Mouse (Mus musculus) lung, postnatal 0 days (tissue): ENCODE results near the gene Itln1. TPM values are rescaled to one million over a fixed set of nuclear protein-coding genes. Genes with fewer than 3 reads are reported as not detected.
"Not testable (repeated sequence)": the region's sequence is repeated elsewhere in the genome, so short reads cannot be mapped to it uniquely, and the experiment has no call there.

ENCODE experiments used
- ATAC-seq: fragments of 200-750 bp; cut with Nextera tagmentation; 2 replicates; pipeline ENCODE4 v1.8.0; 2017; ENCODE audit warnings: moderate library complexity
- DNase-seq: peaks from one replicate; pipeline ENCODE4 v3.0.0-alpha.2; 2016; ENCODE audit warnings: low spot score
- H3K27ac ChIP-seq: fragments of 300-500 bp; sonication (generic); 2 replicates; pipeline ENCODE4 v1.5.1; 2014; ENCODE audit warnings: antibody characterized with exemption, mild to moderate bottlenecking, low read length, mixed read lengths
- H3K27me3 ChIP-seq: fragments of 300-500 bp; sonication (generic); replicated peaks from 2 replicates; pipeline ENCODE4 v1.6.1; 2014; ENCODE audit warnings: low read length, mixed read lengths; ENCODE audit not compliant: insufficient read depth
- H3K36me3 ChIP-seq: fragments of 300-500 bp; sonication (generic); 2 replicates; pipeline ENCODE4 v1.6.1; 2014; ENCODE audit warnings: low read length, mixed read lengths; ENCODE audit not compliant: insufficient read depth
- H3K4me1 ChIP-seq: fragments of 300-500 bp; sonication (generic); 2 replicates; pipeline ENCODE4 v1.6.1; 2014; ENCODE audit warnings: antibody characterized with exemption, low read depth, low read length, mixed read lengths; ENCODE audit not compliant: insufficient read depth
- H3K4me2 ChIP-seq: fragments of 300-500 bp; sonication (generic); replicated peaks from 2 replicates; pipeline ENCODE4 v1.6.1; 2014; ENCODE audit warnings: low read depth, mild to moderate bottlenecking, low read length, moderate library complexity, mixed read lengths
- H3K4me3 ChIP-seq: fragments of 300-500 bp; sonication (generic); 2 replicates; pipeline ENCODE4 v1.5.1; 2014; ENCODE audit warnings: low read depth, low read length
- H3K9ac ChIP-seq: fragments of 300-500 bp; sonication (generic); replicated peaks from 2 replicates; pipeline ENCODE4 v1.6.1; 2014; ENCODE audit warnings: low read depth, mild to moderate bottlenecking
- H3K9me3 ChIP-seq: fragments of 300-500 bp; sonication (generic); 2 replicates; pipeline ENCODE4 v1.6.1; 2016; ENCODE audit warnings: low read length, mixed read lengths
- CTCF ChIP-seq: IDR thresholded peaks from 2 replicates; pipeline ENCODE4 v1.5.1; 2016; ENCODE audit warnings: antibody characterized with exemption, mild to moderate bottlenecking
- EP300 ChIP-seq: IDR thresholded peaks from 2 replicates; pipeline ENCODE4 v1.6.1; 2016; ENCODE audit warnings: antibody characterized with exemption, mild to moderate bottlenecking, control low read depth
- WGBS: fragments of 180-500 bp; shearing (Covaris S2); extraction: QIAGEN DNeasy Blood & Tissue Kit; methylation state at CpG from one replicate; pipeline ENCODE4 v1.1.7; 2014; 5-methylcytosine and 5-hydroxymethylcytosine counted together
- polyA plus RNA-seq: library from polyadenylated mRNA; unstranded; fragments of >200 nt; fragmentation: Nextera tagmentation; extraction: Ambion mirVana; gene quantifications from 2 replicates; pipeline ENCODE4 v1.2.1, GENCODE M21; 2015

Itln1 gene
- polyA plus RNA-seq, 1 experiment from 2014 or later = not detected

GRCm38 (mm10) chr1:171473506-171473905 is 61.6 kb downstream of the Itln1 start:
- H3K9ac ChIP-seq = no peak overlapping the region
- H3K9me3 ChIP-seq = no peaks in the 10 kb centered on the region
- no peaks in the 10 kb centered on the region for H3K27me3 ChIP-seq
- WGBS = 77% methylated on average over 4 of the region's 4 CpGs
- DNase-seq = no peak
- no peaks in the 10 kb centered on the region for H3K36me3 ChIP-seq
- 0 out of 2 replicates have a peak, but pooled peaks cover 2% of the 10 kb centered on the region for H3K4me1 ChIP-seq
- ATAC-seq = no peak
- no peak for TF ChIP-seq EP300
- no peak for TF ChIP-seq CTCF
- no peak overlapping the region for H3K27ac ChIP-seq
- no peak overlapping the region for H3K4me2 ChIP-seq
- H3K4me3 ChIP-seq = no peak overlapping the region

- H3K27me3 ChIP-seq, H3K4me1 ChIP-seq, H3K36me3 ChIP-seq, H3K4me2 ChIP-seq, ATAC-seq, H3K9me3 ChIP-seq, H3K4me3 ChIP-seq, H3K9ac ChIP-seq, DNase-seq, H3K27ac ChIP-seq: not testable (repeated sequence)
- 90% methylated on average over 7 of the region's 8 CpGs for WGBS
Measured at GRCm38 (mm10) chr1:171471941-171472340, 63.2 kb downstream of the Itln1 start.

GRCm38 (mm10) chr1:171471452-171471851 is 63.6 kb downstream of the Itln1 start:
- peak overlapping the region; percentile 85 for H3K27ac ChIP-seq
- H3K9me3 ChIP-seq = no peaks in the 10 kb centered on the region
- H3K4me2 ChIP-seq = 0 out of 2 replicates have a peak overlapping the region, but pooled peaks have one; percentile 0
- ATAC-seq = no peak
- no peak overlapping the region for H3K9ac ChIP-seq
- WGBS = 62% methylated on average over 1 of the region's 1 CpGs
- H3K27me3 ChIP-seq = no peaks in the 10 kb centered on the region
- DNase-seq = no peak
- no peak overlapping the region for H3K4me3 ChIP-seq
- 0 out of 2 replicates have a peak, but pooled peaks cover 2% of the 10 kb centered on the region for H3K4me1 ChIP-seq
- no peaks in the 10 kb centered on the region for H3K36me3 ChIP-seq
- TF ChIP-seq EP300 = no peak
- no peak for TF ChIP-seq CTCF

- Histone ChIP-seq H3K36me3 (no peaks in the 10 kb centered on the region), H3K9me3 (no peaks in the 10 kb centered on the region), H3K4me3 (no peak overlapping the region), H3K27ac (peak overlapping the region; percentile 85), H3K4me2 (0 out of 2 replicates have a peak overlapping the region, but pooled peaks have one; percentile 0), H3K4me1 (0 out of 2 replicates have a peak, but pooled peaks cover 2% of the 10 kb centered on the region), H3K9ac (no peak overlapping the region), H3K27me3 (no peaks in the 10 kb centered on the region)
- WGBS = 48% methylated on average over 5 of the region's 5 CpGs
- peak; percentile 91 for DNase-seq
- ATAC-seq = peak; percentile 90
- TF ChIP-seq CTCF = no peak
- peak; percentile 39; the same call in 1 of the 2 replicates for TF ChIP-seq EP300
Measured at GRCm38 (mm10) chr1:171470896-171471295, 64.2 kb downstream of the Itln1 start.

GRCm38 (mm10) chr1:171470371-171470871 is 64.7 kb downstream of the Itln1 start:
- Histone ChIP-seq H3K4me1 (0 out of 2 replicates have a peak, but pooled peaks cover 2% of the 10 kb centered on the region), H3K27me3 (no peaks in the 10 kb centered on the region), H3K9ac (no peak overlapping the region), H3K4me3 (no peak overlapping the region), H3K9me3 (no peaks in the 10 kb centered on the region), H3K27ac (peak overlapping the region; percentile 85; the same call in 1 of the 2 replicates), H3K36me3 (no peaks in the 10 kb centered on the region), H3K4me2 (0 out of 2 replicates have a peak overlapping the region, but pooled peaks have one; percentile 21)
- peak; percentile 83 for ATAC-seq
- WGBS = 19% methylated on average over 7 of the region's 7 CpGs
- peak; percentile 93 for DNase-seq
- TF ChIP-seq CTCF (peak; percentile 87), EP300 (peak; percentile 87)

GRCm38 (mm10) chr1:171469678-171470077 is 65.4 kb downstream of the Itln1 start:
- WGBS = 56% methylated on average over 3 of the region's 3 CpGs
- Histone ChIP-seq H3K27me3 (no peaks in the 10 kb centered on the region), H3K4me2 (no peak overlapping the region), H3K9ac (no peak overlapping the region), H3K36me3 (no peaks in the 10 kb centered on the region), H3K4me1 (0 out of 2 replicates have a peak, but pooled peaks cover 2% of the 10 kb centered on the region), H3K27ac (peak overlapping the region; percentile 67), H3K9me3 (no peaks in the 10 kb centered on the region), H3K4me3 (no peak overlapping the region)
- TF ChIP-seq EP300 (no peak; the same call in 1 of the 2 replicates), CTCF (no peak)
- peak; percentile 56 for DNase-seq
- peak; percentile 22; the same call in 1 of the 2 replicates for ATAC-seq

Other genes starting within 250 kb of the Itln1 start
- 38.3 and 40.9 TPM in 2 replicates for gene Usp21, start 247.3 kb downstream of the Itln1 start, polyA plus RNA-seq
- 95.4 and 100 TPM in 2 replicates for gene Ufc1, start 240.3 kb downstream of the Itln1 start, polyA plus RNA-seq
- gene Dedd, start 206.1 kb downstream of the Itln1 start, polyA plus RNA-seq = 43.0 and 44.4 TPM in 2 replicates
- gene Nit1, start 189.6 kb downstream of the Itln1 start, polyA plus RNA-seq = 39.9 and 45.5 TPM in 2 replicates
- gene Pfdn2, start 189.6 kb downstream of the Itln1 start, polyA plus RNA-seq = 64.1 and 72.7 TPM in 2 replicates
- gene Klhdc9, start 174.5 kb downstream of the Itln1 start, polyA plus RNA-seq = 4.0 and 4.5 TPM in 2 replicates
- gene Nectin4, start 165.2 kb downstream of the Itln1 start, polyA plus RNA-seq = 10.1 and 10.2 TPM in 2 replicates
- 3.5 and 4.1 TPM in 2 replicates for gene Arhgap30, start 146.3 kb downstream of the Itln1 start, polyA plus RNA-seq
- gene Usf1, start 124.0 kb downstream of the Itln1 start, polyA plus RNA-seq = 66.4 and 67.7 TPM in 2 replicates
- 7.1 and 7.8 TPM in 2 replicates for gene Tstd1, start 116.4 kb downstream of the Itln1 start, polyA plus RNA-seq
- 177 and 239 TPM in 2 replicates for gene F11r, start 97.8 kb downstream of the Itln1 start, polyA plus RNA-seq
- gene Alyref2, start 31.8 kb downstream of the Itln1 start, polyA plus RNA-seq = 13.7 and 14.8 TPM in 2 replicates
- 1.7 and 1.8 TPM in 2 replicates for gene Cd244a, start 23.9 kb upstream of the Itln1 start, polyA plus RNA-seq
- 0.55 and 0.84 TPM in 2 replicates for gene Ly9, start 72.1 kb upstream of the Itln1 start, polyA plus RNA-seq
- gene Slamf7, start 117.7 kb upstream of the Itln1 start, polyA plus RNA-seq = 0.55 and 0.56 TPM in 2 replicates
- 11.0 and 11.7 TPM in 2 replicates for gene Cd48, start 146.7 kb upstream of the Itln1 start, polyA plus RNA-seq
- 1.0 and 1.1 TPM in 2 replicates for gene Slamf1, start 231.8 kb upstream of the Itln1 start, polyA plus RNA-seq